Mouse (Mus musculus): ENCODE data around the gene Sh2b3. TPM values are rescaled to one million over a fixed set of nuclear protein-coding genes. Genes with fewer than 3 reads are reported as not detected.

The Sh2b3 gene
- polyA plus RNA-seq, 1 experiment: 88.1 TPM

DNA sequence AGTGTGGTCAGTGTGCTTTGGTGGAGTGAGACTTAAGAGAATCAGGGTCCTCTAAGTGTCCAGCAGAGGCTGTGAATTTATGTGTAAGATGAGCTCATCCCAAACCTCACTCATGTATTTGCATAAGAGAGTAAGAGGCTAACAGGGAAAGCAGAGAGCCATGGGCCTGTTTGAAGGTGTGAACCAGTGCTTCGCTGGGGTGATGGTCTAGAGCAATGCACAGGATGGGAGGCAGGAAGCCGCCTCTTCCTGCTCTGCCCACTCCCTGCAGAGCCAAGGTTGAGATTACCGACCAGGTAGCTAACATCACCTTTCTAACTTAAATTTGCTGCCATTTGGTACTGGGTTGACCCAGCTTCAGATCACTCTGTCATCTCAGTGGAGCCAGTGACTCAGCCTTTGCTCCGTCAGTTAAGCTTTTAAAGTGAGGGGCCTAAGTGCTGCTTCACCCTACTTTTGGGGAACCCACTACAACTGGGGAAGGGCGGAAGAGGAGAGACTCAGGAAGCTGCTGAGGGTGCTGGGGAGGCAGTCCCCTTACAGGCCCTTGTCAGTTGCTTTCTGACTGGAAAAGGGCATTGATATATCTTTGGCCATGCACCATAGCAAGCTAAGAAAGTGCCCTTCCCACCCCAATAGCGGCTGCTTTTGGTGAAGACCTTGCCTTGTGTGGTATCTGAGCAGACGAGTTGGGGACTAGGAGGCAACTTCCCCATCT, 24.8 kb downstream of the Sh2b3 start:
- 79% methylated on average over 7 of the region's 7 CpGs for WGBS
- Histone ChIP-seq H3K27me3 (ENCODE audit: control insufficient read depth, insufficient read depth, low read length) (no peaks in the 10 kb centered on the region), H3K4me3 (ENCODE audit: low read depth, low read length) (no peak overlapping the region), H3K36me3 (ENCODE audit: control insufficient read depth, insufficient read depth, low read length) (peaks cover 65% of the 10 kb centered on the region), H3K27ac (ENCODE audit: insufficient read depth, low read depth, low read length) (no peak overlapping the region), H3K4me1 (ENCODE audit: control insufficient read depth, insufficient read depth, insufficient read length, low read length) (no peaks in the 10 kb centered on the region)
- no peak for TF ChIP-seq CTCF (IDR thresholded peaks at IDR 0.05; ENCODE audit: extremely low read depth, insufficient read length, insufficient replicate concordance, low read depth, low read length)
- TF ChIP-seq POLR2A (IDR thresholded peaks at IDR 0.05; ENCODE audit: low read depth, low read length): no peak

DNA sequence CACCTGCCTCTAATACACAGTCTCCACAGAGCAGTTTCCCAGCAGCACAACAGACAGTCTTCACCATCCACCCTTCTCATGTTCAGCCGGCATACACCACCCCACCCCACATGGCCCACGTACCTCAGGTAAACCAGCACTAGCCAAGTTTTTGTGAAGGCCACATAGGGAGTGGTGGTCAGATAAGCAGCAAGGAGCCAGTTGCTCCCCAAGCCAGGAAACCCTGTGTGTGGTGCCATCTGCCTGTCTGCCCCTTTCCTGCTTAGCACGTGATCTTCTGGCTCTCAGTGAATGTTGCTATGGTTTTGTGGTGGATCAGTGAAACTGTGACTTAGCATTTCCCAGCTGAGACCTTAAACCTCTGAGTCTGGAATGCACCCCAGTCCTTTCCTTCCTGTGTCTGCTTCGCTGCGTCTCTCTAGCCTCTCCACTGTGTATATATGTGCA, 25.9 kb downstream of the Sh2b3 start:
- Histone ChIP-seq H3K36me3 (ENCODE audit: control insufficient read depth, insufficient read depth, low read length) (peaks cover 57% of the 10 kb centered on the region), H3K27me3 (ENCODE audit: control insufficient read depth, insufficient read depth, low read length) (no peaks in the 10 kb centered on the region), H3K27ac (ENCODE audit: insufficient read depth, low read depth, low read length) (no peak overlapping the region), H3K4me1 (ENCODE audit: control insufficient read depth, insufficient read depth, insufficient read length, low read length) (no peaks in the 10 kb centered on the region), H3K4me3 (ENCODE audit: low read depth, low read length) (no peak overlapping the region)
- WGBS: 85% methylated on average over 5 of the region's 5 CpGs
- TF ChIP-seq CTCF (IDR thresholded peaks at IDR 0.05; ENCODE audit: extremely low read depth, insufficient read length, insufficient replicate concordance, low read depth, low read length) (no peak), POLR2A (IDR thresholded peaks at IDR 0.05; ENCODE audit: low read depth, low read length) (no peak)

DNA sequence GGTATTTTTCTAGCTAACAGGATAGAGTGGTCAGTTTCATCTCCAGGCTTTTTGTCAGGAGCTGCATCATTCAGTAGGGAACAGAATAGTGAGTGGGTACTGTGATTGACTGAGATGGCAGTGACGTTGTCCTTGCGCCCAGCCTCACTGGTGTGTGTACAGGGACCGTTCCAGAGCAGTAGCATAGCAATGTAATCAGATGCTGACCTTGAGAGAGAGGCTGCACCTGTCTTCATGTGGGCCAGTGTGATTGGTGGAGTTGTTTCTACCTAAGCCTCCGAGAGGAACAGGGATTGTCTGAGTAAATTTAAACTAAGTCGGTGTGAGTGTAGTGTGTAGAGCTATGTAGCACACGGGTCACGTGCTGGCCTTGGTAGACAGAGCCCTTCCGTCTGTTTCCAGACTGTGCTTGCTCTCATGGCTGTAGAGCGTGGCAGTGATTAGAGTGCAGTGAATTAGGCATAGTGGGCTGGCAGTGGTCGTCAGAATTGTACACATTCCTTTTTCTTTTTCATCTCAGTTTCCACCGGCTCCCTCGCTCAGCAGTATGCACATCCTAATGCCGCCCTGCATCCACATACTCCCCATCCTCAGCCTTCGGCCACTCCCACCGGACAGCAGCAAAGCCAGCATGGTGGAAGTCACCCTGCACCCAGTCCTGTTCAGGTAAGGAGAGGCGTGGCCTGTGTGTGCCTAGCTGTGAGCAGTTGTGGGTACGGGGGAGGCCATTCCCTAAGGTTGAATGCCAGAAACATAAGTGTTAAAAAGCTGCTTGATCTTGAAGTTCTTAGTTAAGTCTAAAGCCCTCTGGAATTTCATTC, 26.9 kb downstream of the Sh2b3 start:
- TF ChIP-seq CTCF (IDR thresholded peaks at IDR 0.05; ENCODE audit: extremely low read depth, insufficient read length, insufficient replicate concordance, low read depth, low read length): no peak
- TF ChIP-seq POLR2A (IDR thresholded peaks at IDR 0.05; ENCODE audit: low read depth, low read length): no peak
- WGBS: 84% methylated on average over 17 of the region's 17 CpGs
- Histone ChIP-seq H3K4me3 (ENCODE audit: low read depth, low read length) (no peak overlapping the region), H3K36me3 (ENCODE audit: control insufficient read depth, insufficient read depth, low read length) (peaks cover 53% of the 10 kb centered on the region), H3K4me1 (ENCODE audit: control insufficient read depth, insufficient read depth, insufficient read length, low read length) (no peaks in the 10 kb centered on the region), H3K27ac (ENCODE audit: insufficient read depth, low read depth, low read length) (no peak overlapping the region), H3K27me3 (ENCODE audit: control insufficient read depth, insufficient read depth, low read length) (no peaks in the 10 kb centered on the region)

DNA sequence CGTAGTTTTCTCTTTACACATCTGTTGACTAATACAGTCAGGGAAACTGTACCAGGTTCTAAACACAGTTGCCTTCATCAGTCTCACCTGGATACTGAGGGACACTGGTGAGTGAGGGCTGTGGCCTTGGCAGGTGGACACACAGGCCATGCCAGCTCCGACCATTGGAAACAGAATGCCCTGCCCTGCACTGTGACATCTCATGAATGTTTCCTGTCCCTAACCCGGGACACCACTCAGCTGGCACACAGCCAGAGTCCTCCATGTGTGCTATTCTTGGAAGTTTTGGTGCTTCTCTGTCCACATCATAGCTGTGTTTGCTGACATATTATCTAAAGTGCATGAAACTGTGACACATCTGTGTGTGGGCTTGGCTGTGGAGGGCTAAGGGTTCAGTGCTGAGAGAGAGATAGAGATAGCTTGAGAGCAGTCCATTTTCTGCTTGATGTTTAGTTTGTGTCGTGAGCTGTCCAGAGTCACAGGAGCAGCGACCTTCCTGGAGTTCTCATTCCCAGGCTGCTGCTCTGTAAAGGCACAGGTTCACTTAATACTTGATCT, 27.7 kb downstream of the Sh2b3 start:
- 60% methylated on average over 5 of the region's 5 CpGs for WGBS
- no peak overlapping the region for H3K27ac ChIP-seq (ENCODE audit: insufficient read depth, low read depth, low read length)
- TF ChIP-seq CTCF (IDR thresholded peaks at IDR 0.05; ENCODE audit: extremely low read depth, insufficient read length, insufficient replicate concordance, low read depth, low read length): no peak
- no peak for TF ChIP-seq POLR2A (IDR thresholded peaks at IDR 0.05; ENCODE audit: low read depth, low read length)
- no peaks in the 10 kb centered on the region for H3K27me3 ChIP-seq (ENCODE audit: control insufficient read depth, insufficient read depth, low read length)
- no peak overlapping the region for H3K4me3 ChIP-seq (ENCODE audit: low read depth, low read length)
- H3K36me3 ChIP-seq (ENCODE audit: control insufficient read depth, insufficient read depth, low read length): peaks cover 56% of the 10 kb centered on the region
- no peaks in the 10 kb centered on the region for H3K4me1 ChIP-seq (ENCODE audit: control insufficient read depth, insufficient read depth, insufficient read length, low read length)

DNA sequence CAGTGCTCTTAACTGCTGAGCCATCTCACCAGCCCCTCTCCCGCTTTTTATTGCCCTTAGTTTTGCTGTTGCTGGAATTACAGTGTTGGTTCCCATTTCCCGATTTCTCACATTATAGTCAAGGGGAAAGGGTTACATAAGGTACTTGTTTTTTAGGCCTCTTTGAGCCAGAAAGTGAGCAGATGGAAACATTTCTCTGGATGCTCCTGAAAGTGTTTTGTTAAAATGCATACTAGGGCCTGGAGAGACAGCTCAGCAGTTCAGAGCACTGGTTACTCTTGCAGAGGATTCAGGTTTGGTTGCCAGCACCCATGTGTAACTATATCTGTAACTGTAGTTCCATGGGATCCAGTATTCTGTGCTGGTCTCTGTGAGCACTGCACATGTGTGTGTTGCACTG, 29.2 kb downstream of the Sh2b3 start:
- no peaks in the 10 kb centered on the region for H3K27me3 ChIP-seq (ENCODE audit: control insufficient read depth, insufficient read depth, low read length)
- WGBS: 82% methylated on average over 2 of the region's 2 CpGs
- H3K4me1 ChIP-seq (ENCODE audit: control insufficient read depth, insufficient read depth, insufficient read length, low read length): no peaks in the 10 kb centered on the region
- H3K36me3 ChIP-seq (ENCODE audit: control insufficient read depth, insufficient read depth, low read length): peaks cover 55% of the 10 kb centered on the region
- no peak for TF ChIP-seq CTCF (IDR thresholded peaks at IDR 0.05; ENCODE audit: extremely low read depth, insufficient read length, insufficient replicate concordance, low read depth, low read length)
- no peak for TF ChIP-seq POLR2A (IDR thresholded peaks at IDR 0.05; ENCODE audit: low read depth, low read length)
- H3K27ac ChIP-seq (ENCODE audit: insufficient read depth, low read depth, low read length): no peak overlapping the region
- no peak overlapping the region for H3K4me3 ChIP-seq (ENCODE audit: low read depth, low read length)

DNA sequence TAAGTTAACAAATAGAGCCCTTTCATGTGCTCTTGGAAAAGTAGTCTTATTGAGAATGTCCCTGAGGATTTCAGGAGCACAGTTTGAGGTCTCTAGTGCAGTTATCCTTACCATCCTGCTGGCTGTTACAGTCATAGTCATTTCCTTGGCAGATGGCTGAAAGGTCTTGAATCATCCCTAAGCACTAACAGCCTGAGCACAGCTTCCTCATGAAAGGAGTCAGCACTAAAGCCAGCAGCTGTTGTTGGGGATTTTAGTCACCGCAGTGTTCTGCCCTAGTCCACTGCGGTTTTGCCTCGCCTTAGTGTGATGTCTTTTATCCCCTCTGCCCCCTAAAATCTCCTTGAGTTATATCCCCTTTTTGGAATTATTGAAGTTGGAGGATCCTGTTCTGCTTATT, 30.3 kb downstream of the Sh2b3 start:
- TF ChIP-seq POLR2A (IDR thresholded peaks at IDR 0.05; ENCODE audit: low read depth, low read length) (no peak), CTCF (IDR thresholded peaks at IDR 0.05; ENCODE audit: extremely low read depth, insufficient read length, insufficient replicate concordance, low read depth, low read length) (no peak)
- Histone ChIP-seq H3K36me3 (ENCODE audit: control insufficient read depth, insufficient read depth, low read length) (peaks cover 53% of the 10 kb centered on the region), H3K27me3 (ENCODE audit: control insufficient read depth, insufficient read depth, low read length) (no peaks in the 10 kb centered on the region), H3K4me3 (ENCODE audit: low read depth, low read length) (no peak overlapping the region), H3K27ac (ENCODE audit: insufficient read depth, low read depth, low read length) (no peak overlapping the region), H3K4me1 (ENCODE audit: control insufficient read depth, insufficient read depth, insufficient read length, low read length) (no peaks in the 10 kb centered on the region)
- 81% methylated on average over 3 of the region's 3 CpGs for WGBS

DNA sequence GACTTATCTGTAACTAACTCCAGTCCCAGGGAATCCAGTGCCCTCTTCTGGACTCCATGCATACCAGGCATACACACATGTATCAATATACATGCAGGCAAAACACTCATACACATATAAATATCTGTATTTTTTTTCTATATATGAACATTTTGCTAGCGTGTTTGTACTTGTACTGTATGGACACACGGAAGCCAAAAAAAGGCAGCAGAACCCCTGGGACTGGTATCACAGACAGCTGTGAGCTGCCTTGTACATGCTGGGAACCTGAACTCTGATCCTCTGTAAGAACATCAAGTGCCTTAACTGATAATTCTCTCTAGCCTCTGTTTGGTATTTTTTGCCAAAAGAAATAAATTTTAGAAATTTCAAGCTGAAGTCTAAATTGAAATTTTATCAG, 39.0 kb downstream of the Sh2b3 start:
- H3K27me3 ChIP-seq (ENCODE audit: control insufficient read depth, insufficient read depth, low read length): no peaks in the 10 kb centered on the region
- TF ChIP-seq CTCF (IDR thresholded peaks at IDR 0.05; ENCODE audit: extremely low read depth, insufficient read length, insufficient replicate concordance, low read depth, low read length) (no peak), POLR2A (IDR thresholded peaks at IDR 0.05; ENCODE audit: low read depth, low read length) (no peak)
- no peak overlapping the region for H3K4me3 ChIP-seq (ENCODE audit: low read depth, low read length)
- 93% methylated on average over 2 of the region's 2 CpGs for WGBS
- H3K27ac ChIP-seq (ENCODE audit: insufficient read depth, low read depth, low read length): no peak overlapping the region
- no peaks in the 10 kb centered on the region for H3K4me1 ChIP-seq (ENCODE audit: control insufficient read depth, insufficient read depth, insufficient read length, low read length)
- H3K36me3 ChIP-seq (ENCODE audit: control insufficient read depth, insufficient read depth, low read length): peaks cover 63% of the 10 kb centered on the region

All from small intestine, adult 2 months (tissue).